Mouse (Mus musculus) liver, adult 2 months (tissue): Measurements from ENCODE around the gene Elp4.

ENCODE experiments used
- CTCF ChIP-seq: fragments of 200-500 bp; IDR thresholded peaks from 2 replicates; pipeline ENCODE4 v1.5.1; 2011; ENCODE audit warnings: low read depth, low read length, control low read depth
- POLR2A ChIP-seq: fragments of 200-500 bp; IDR thresholded peaks from 2 replicates; pipeline ENCODE4 v1.6.1; 2011; ENCODE audit warnings: low read length, control low read depth; ENCODE audit not compliant: insufficient read depth; ENCODE audit errors: extremely low read depth

DNA sequence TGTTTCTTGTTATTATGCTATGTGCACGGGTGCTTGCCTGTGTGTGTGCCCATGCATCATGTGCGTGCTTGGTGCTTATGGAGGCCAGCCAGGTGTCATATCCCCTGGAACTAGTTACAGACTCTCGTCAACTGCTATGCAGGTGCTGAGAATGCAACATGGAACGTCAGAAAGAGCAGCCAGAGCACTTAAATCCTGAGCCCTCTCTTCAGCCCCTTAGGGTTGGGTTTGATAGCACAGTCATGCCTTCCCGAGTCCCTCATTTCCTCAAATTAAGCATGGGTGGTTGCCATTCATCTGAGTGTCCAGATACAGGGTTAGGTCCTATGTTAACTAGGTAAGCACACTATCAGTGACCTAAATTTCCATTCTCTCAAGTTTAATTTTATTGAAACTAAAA lies 121.5 kb downstream of the Elp4 start:
- TF ChIP-seq CTCF: no peak
- no peak for TF ChIP-seq POLR2A
